Mouse (Mus musculus) cerebellum, adult (tissue): ENCODE results near the gene Olfr17.
"Not testable (repeated sequence)": the region's sequence is repeated elsewhere in the genome, so short reads cannot be mapped to it uniquely, and the experiment has no call there.

Source experiments
- ATAC-seq: cut with Nextera tagmentation; 2 replicates; pipeline ENCODE4 v1.9.2; 2017; ENCODE audit warnings: mild to moderate bottlenecking, moderate library complexity, mixed read lengths; ENCODE audit not compliant: insufficient number of reproducible peaks, low FRiP score, low TSS enrichment

The Olfr17 gene

GRCm38 (mm10) chr7:107092920-107093319, at the start of gene Olfr17:
Gene Olfr17 (plus strand): TSS chr7:107093220.
- no peak for ATAC-seq

- no peak for ATAC-seq
Measured at GRCm38 (mm10) chr7:107044407-107044806, 48.6 kb upstream of the Olfr17 start.

DNA sequence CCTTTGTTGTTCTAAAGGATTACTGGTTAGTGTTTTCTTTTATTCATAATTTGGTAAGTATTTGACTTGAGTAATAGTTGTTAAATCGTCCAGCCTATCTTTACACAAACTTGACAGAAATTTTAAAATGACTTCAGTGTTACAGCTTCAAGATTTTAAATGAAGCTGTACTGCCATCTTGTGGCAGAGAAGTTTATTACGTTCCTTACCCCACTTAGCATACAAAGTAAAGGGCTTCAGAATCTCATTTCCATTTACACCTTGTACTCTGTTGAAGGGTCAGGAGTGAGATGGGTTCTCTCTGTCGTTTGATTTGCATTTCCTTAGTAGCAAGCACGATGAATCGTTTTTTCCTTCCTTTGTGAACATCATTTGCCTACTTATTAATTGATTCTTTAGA, 47.2 kb upstream of the Olfr17 start:
- no peak for ATAC-seq

GRCm38 (mm10) chr7:107047578-107047977, 45.4 kb upstream of the Olfr17 start:
- no peak for ATAC-seq

- no peak for ATAC-seq
Measured at GRCm38 (mm10) chr7:107070681-107071080, 22.3 kb upstream of the Olfr17 start, which contains the start of gene Olfr714. Gene Olfr714 (plus strand): TSS chr7:107070981.

DNA sequence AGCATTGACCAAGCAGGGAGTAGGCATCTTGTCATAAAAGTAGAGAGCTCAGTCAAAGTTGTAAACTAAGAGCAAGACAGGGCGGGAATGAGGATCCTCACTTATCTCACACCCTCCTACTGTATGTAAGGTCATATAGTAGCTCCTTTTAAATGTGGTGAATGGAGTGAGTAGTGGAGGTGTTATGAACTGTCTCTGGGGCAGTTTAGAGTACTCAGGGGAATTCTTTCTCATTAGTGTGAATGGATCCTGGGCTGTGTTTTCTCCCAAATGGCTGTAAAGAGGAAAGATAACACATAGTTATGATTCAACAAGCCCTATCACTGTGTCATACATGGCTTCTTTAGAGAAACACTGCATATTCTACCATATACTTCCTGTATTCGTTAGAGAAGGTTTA, 17.2 kb downstream of the Olfr17 start, which contains the start of gene Olfr715b:
Olfr715b (minus strand) TSS at position 101 of the 400 bp plus-strand sequence.
- ATAC-seq = not testable (repeated sequence)

- ATAC-seq = not testable (repeated sequence)
Measured at GRCm38 (mm10) chr7:107130983-107131382, 38.0 kb downstream of the Olfr17 start, which contains the start of gene Olfr715. Gene Olfr715 (minus strand): TSS chr7:107131083.

DNA sequence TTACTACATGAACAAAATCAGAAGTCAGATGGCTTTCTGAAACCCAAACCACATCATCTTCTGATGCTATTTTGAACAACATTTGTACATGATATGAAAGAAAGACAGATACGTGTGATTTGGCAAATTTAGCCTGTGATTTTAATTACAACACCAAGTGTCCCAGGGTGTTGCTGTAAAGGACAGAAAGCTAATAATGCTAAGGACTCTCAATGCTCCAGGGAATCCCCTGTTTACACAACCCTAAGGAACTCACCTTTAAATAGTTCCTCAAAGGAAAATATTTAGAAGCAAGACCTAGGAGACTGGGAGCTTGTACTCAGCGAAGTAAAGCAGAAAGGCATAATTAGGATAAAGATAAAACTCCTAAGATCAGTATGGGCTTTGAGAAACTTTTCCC, 45.0 kb downstream of the Olfr17 start, which contains the start of gene Olfr716:
Olfr716 (plus strand) TSS at position 301 of the 400 bp plus-strand sequence.
- ATAC-seq = not testable (repeated sequence)
